Mouse (Mus musculus) cerebellum, adult 18-20 months (tissue): ENCODE measurements around the gene Cebpb.

Experiments
- DNase-seq, 2 experiments: peaks; one replicate each; pipeline ENCODE4 v3.0.0; 2021

Gene Cebpb

DNA sequence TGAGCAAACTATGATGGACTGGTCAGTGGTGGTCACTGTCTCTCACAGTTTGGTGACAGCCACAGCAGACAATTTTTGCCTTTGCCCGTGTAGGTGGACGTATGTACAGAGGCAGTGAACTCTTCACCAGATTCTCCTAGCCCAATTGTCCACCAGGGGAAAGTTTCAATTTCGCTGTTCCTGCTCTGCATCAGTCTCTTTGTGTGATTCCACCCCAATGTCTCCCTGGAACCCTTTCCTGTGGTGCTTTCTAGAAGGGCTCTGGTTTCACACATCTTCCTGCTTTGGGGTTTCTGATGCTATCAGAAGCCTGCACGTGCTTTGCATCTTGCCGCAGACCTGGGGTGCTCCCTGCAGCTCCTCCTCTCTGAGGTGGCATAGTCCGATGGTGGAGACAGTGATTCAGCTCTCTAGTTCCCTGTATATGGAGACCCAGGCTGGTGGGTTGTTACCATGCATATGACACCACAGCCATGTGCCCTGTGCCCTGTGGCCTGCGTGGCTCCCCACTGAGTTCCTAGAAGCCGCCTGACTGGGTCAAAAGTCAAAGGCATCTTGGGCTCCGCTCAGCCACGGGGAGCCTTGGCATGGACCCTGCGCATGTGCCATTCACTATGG is 35.0 kb downstream of the Cebpb start:
- no peak for DNase-seq

DNA sequence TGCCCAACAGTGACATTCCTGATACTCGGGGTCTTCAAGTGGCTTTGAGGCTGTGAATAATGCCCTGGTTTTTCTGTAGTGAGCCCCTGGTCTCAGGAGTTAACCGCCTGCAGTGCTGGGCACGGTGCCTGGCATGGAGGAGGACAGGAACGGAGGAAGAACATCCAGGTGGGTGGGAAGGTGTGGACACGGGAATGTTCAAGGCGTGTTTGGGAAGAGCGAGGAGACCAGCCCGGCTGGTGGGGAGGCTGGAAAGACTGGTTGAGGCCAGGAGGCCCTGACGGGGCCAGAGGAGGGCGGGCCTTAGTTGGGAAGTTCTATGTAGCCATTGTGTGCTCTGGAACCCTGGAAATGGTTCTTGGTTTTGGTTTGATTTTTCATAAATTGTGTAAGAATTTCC is 37.2 kb downstream of the Cebpb start:
- DNase-seq, result no peak

DNA sequence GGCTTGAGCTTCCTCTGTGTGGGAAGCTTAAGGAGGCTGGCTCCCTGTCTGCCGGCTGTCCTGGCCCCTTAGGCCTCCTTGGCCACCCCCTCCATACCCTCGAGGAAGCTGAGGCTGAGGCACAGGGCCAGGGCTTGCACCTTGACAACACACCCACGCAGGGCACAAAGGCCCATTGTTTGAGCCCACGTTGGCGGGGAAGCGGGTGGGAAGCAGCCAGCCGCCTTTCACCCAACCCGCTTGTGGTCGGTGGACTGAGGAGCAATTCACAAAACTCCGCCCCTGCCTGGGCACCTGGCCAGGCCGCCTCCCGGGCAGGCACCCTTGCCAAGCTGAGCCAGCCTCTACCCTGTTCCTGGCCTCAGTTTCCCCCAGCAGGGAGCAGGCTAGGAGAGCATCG is 38.4 kb downstream of the Cebpb start:
- DNase-seq, result peak; percentile 7 to 16

DNA sequence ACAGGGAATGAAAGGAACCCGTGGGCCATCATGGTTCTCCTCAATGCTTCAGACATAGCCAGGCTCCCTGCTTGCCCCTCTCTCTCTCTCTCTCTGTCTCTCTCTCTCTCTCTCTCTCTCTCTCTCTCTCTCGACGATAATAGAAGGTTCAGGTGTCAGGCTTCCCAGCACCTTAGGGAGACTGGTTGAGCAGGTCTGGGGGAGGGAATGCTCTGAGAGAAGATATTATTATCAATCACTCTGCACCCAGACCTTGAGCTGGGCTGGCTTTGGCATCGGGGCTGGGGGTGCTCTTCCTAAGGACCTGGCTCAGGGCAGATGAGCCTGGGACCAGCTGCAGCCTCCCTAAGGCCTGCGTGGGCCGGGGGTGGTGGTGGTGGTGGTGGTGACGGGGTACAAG is 41.3 kb downstream of the Cebpb start:
- no peak for DNase-seq

DNA sequence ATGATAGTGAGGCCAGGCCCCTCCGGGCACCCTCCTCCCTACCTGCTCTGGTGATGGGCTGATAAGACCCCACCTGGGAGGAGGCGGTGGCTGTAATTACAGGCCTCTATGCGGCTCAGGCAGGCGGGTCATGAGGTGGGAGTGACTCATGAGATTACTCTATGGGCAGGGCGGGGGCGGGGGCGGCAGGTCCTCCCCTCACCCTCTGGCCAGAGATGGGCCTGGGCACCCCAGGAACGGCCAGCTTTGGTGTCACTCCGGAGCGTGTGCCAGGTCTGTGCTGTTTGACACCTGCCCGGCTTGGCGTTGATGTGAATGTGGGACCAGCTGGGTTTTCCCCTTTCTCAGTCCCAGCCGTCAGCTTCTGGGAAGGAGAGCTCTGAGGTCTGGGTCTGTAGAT is 42.4 kb downstream of the Cebpb start:
- DNase-seq, result no peak

DNA sequence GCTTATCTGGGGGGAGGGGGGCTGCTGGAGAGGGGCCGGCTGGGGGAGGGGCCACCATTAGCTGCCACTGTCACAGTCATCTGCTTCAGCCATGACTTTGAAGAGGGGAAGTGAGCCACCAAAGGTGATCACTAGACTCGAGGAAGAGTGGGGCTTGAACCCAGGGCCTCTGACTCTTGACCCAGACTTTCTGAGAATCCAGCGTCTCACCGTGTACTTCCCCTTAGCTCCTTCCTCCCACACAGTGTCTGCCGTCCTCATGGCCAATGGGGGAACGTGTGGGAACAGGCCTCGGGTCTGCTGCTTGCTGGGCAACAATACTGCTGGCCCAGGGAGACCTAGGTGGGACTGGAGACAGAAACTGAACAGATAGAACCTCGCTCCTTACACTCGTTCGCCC is 46.1 kb downstream of the Cebpb start:
- no peak for DNase-seq

DNA sequence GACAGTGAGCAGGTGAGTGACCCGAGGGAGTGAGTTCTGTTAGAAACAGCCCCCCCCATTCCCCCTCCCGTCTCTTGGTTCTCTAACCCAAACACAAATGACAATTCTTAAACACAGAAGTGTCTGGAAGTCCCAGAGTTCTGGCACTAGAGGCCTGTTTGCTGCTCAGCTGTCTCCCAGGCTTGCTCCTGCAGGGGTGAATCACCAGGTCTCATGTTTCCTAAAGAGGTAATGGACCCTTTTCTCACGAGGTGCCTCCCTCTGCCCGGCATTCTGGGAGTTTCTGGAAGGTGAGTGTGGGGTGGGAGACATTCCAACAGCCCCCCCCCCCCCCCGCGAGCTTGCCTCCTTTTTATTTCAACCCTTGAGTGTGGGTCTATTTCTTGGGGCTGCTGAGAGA is 50.3 kb downstream of the Cebpb start:
- no peak for DNase-seq
